Mouse (Mus musculus): ENCODE measurements at regions not wholly inside any gene's neighbourhood (a gene's known extent, or its start where the extent isn't known, plus 50 kb on each side); places are given as distances from the start of the nearest gene placed in this dataset.
"Not testable (repeated sequence)": the region's sequence is repeated elsewhere in the genome, so short reads cannot be mapped to it uniquely, and the experiment has no call there.

- no peak for DNase-seq (ENCODE audit: low spot score)
Observed at GRCm38 (mm10) chr3:4744003-4744402, 1006.6 kb upstream of the Gm8797 start.

- no peak for DNase-seq (ENCODE audit: low spot score)
Observed at GRCm38 (mm10) chr3:4744611-4745010, 1006.0 kb upstream of the Gm8797 start.

- DNase-seq (ENCODE audit: low spot score) = no peak
Observed at GRCm38 (mm10) chr3:4756099-4756498, 994.5 kb upstream of the Gm8797 start.

- no peak for DNase-seq (ENCODE audit: low spot score)
Observed at GRCm38 (mm10) chr3:4757113-4757512, 993.5 kb upstream of the Gm8797 start.

- DNase-seq (ENCODE audit: low spot score) = no peak
Observed at GRCm38 (mm10) chr3:4763076-4763475, 987.5 kb upstream of the Gm8797 start.

GRCm38 (mm10) chr3:4776632-4777031 is 974.0 kb upstream of the Gm8797 start:
- no peak for DNase-seq (ENCODE audit: low spot score)

GRCm38 (mm10) chr3:4785160-4785559 is 965.4 kb upstream of the Gm8797 start:
- DNase-seq (ENCODE audit: low spot score) = peak; percentile 4

- DNase-seq (ENCODE audit: low spot score) = no peak
Observed at GRCm38 (mm10) chr3:4793141-4793540, 957.5 kb upstream of the Gm8797 start.

- DNase-seq (ENCODE audit: low spot score) = no peak
Observed at GRCm38 (mm10) chr3:4796041-4796908, 954.3 kb upstream of the Gm8797 start.

GRCm38 (mm10) chr3:4796909-4797566 is 953.6 kb upstream of the Gm8797 start:
- no peak for DNase-seq (ENCODE audit: low spot score)

- DNase-seq (ENCODE audit: low spot score) = no peak
Observed at GRCm38 (mm10) chr3:4797567-4797940, 953.1 kb upstream of the Gm8797 start.

- DNase-seq (ENCODE audit: low spot score) = no peak
Observed at GRCm38 (mm10) chr3:4798366-4798765, 952.2 kb upstream of the Gm8797 start.

- DNase-seq (ENCODE audit: low spot score) = no peak
Observed at GRCm38 (mm10) chr3:4834459-4834858, 916.1 kb upstream of the Gm8797 start.

- no peak for DNase-seq (ENCODE audit: low spot score)
Observed at GRCm38 (mm10) chr3:4835645-4836044, 915.0 kb upstream of the Gm8797 start.

- DNase-seq (ENCODE audit: low spot score) = no peak
Observed at GRCm38 (mm10) chr3:4836888-4837287, 913.7 kb upstream of the Gm8797 start.

- DNase-seq (ENCODE audit: low spot score) = peak; percentile 1
Observed at GRCm38 (mm10) chr3:4854958-4855566, 895.5 kb upstream of the Gm8797 start.

- no peak for DNase-seq (ENCODE audit: low spot score)
Observed at GRCm38 (mm10) chr3:4856571-4856970, 894.0 kb upstream of the Gm8797 start.

- DNase-seq (ENCODE audit: low spot score) = no peak
Observed at GRCm38 (mm10) chr3:4866226-4866625, 884.4 kb upstream of the Gm8797 start.

GRCm38 (mm10) chr3:4885916-4886315 is 864.7 kb upstream of the Gm8797 start:
- DNase-seq (ENCODE audit: low spot score) = no peak

- DNase-seq (ENCODE audit: low spot score) = no peak
Observed at GRCm38 (mm10) chr3:4893108-4893507, 857.5 kb upstream of the Gm8797 start.

GRCm38 (mm10) chr3:4895811-4896210 is 854.8 kb upstream of the Gm8797 start:
- no peak for DNase-seq (ENCODE audit: low spot score)

- not testable (repeated sequence) for DNase-seq (ENCODE audit: low spot score)
Observed at GRCm38 (mm10) chr3:4907556-4907955, 843.0 kb upstream of the Gm8797 start.

GRCm38 (mm10) chr3:4930731-4931130 is 819.9 kb upstream of the Gm8797 start:
- not testable (repeated sequence) for DNase-seq (ENCODE audit: low spot score)
